18 mouse cellular contexts compared by ENCODE assay signal in the genomic region with DNA sequence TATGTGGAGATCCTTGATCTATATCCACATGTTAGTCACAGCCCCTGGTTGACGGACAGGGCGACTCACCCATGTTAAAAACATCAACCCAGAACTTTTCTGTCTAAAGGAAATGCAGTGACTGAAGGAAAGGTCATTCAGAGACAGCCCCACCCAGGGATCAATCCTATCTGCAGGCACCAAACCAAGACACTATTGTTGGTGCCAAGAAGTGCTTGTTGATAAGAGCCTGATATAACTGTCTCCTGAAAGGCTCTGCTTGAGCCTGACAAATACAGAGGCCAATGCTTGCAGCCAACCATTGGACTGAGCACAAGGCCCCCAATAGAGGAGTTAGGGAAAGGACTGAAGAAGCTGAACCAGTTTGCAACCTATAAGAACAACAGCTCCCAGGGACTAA.
DNase-seq lines count a peak whose midpoint lies in the region; TF ChIP-seq lines count a peak whose summit lies in the region.
"Had no signal": no experiment of that assay in that cellular context is flagged by ENCODE, and none has a peak within 500 bp of the region (broad histone marks: within the 10 kb centered on the region; RNA-seq: fewer than 3 reads in every experiment).

No protein-coding gene starts in this region.

- H3K9me3 ChIP-seq in MEL (replicated peaks; ENCODE audit: insufficient read depth, low read length) = no peaks in the 10 kb centered on the region

- no peak for TF ChIP-seq POLR2A in MEL (IDR thresholded peaks at IDR 0.05; ENCODE audit: control insufficient read depth in 1 of 2, insufficient read depth in 1 of 2, low read depth in 1 of 2, low read length in 2 of 2, poor library complexity in 1 of 2)

- TF ChIP-seq EP300 in MEL (IDR thresholded peaks at IDR 0.05; ENCODE audit: low read depth in 1 of 2, low read length in 2 of 2) = peak; percentile 59 to 75

- H3K27ac ChIP-seq in MEL (ENCODE audit: control insufficient read depth, low read depth, low read length) = no peak overlapping the region

- H3K36me3 ChIP-seq in MEL (ENCODE audit: control insufficient read depth in 1 of 2, insufficient read depth in 2 of 2, low read length in 2 of 2) = no peaks in the 10 kb centered on the region; a peak in 1 of 4 replicates
- H3K36me3 ChIP-seq: G1E had no signal

- no peaks in the 10 kb centered on the region for H3K79me2 ChIP-seq in MEL (ENCODE audit: control insufficient read depth, insufficient read depth, low read length, poor library complexity)

- TF ChIP-seq CTCF in MEL (IDR thresholded peaks at IDR 0.05 in 2 of 3, conservative IDR thresholded peaks at IDR 0.05 in 1 of 3; ENCODE audit: control insufficient read depth in 1 of 3, insufficient read depth in 1 of 3, low read depth in 2 of 3, low read length in 3 of 3, poor library complexity in 1 of 3, severe bottlenecking in 1 of 3) = no peak

- no peak overlapping the region for H3K9ac ChIP-seq in MEL (ENCODE audit: control insufficient read depth, low read depth, low read length, poor library complexity, severe bottlenecking)

- peak; percentile 1 for DNase-seq in adrenal gland, adult 2 months
- DNase-seq in adrenal gland, postnatal 14 days = no peak
- peak; percentile 17 for DNase-seq in MEL (ENCODE audit: low read depth, low spot score)
- no peak for DNase-seq in gastrocnemius, postnatal 25 days
- DNase-seq: adrenal gland, adult 8-10 months; adrenal gland, postnatal 10 days; adrenal gland, postnatal 25 days; adrenal gland, postnatal 36 days; B cell, adult 2 months; cerebellum, adult 11 months; cerebellum, adult 11-12 months; cerebellum, adult 18-20 months; cerebellum, adult 2 months; cerebellum, adult 8-10 months; cerebellum, adult 9-10 months had no signal

- H3K4me3 ChIP-seq in MEL (ENCODE audit: control insufficient read depth in 1 of 2, insufficient read depth in 1 of 2, low read depth in 2 of 2, low read length in 2 of 2) = no peak overlapping the region

- H3K4me1 ChIP-seq in MEL (ENCODE audit: control insufficient read depth in 1 of 2, insufficient read depth in 2 of 2, low read length in 2 of 2) = peaks cover 0 to 3% of the 10 kb centered on the region in 2 experiments; a peak in 1 of 4 replicates

- H3K27me3 ChIP-seq in MEL (ENCODE audit: control insufficient read depth in 1 of 2, insufficient read depth in 2 of 2, low read length in 2 of 2) = no peaks in the 10 kb centered on the region
- H3K27me3 ChIP-seq: CH12.LX, Patski had no signal

- TF ChIP-seq RAD21 in MEL (IDR thresholded peaks at IDR 0.05; ENCODE audit: low read depth, low read length) = no peak

TF ChIP-seq in MEL, 35 proteins besides CTCF, POLR2A, EP300 and RAD21:
- TF ChIP-seq CHD1 (IDR thresholded peaks at IDR 0.05; ENCODE audit: low read depth, low read length) (no peak), GATA1 (IDR thresholded peaks at IDR 0.05; ENCODE audit: low read depth, low read length) (peak; percentile 44; the same call in 1 of the 2 replicates), MEF2A (IDR thresholded peaks at IDR 0.05; ENCODE audit: extremely low read depth, insufficient replicate concordance, low read depth, low read length, poor library complexity, severe bottlenecking) (no peak), RCOR1 (IDR thresholded peaks at IDR 0.05; ENCODE audit: low read depth, low read length) (peak; percentile 97), ZNF384 (IDR thresholded peaks at IDR 0.05; ENCODE audit: low read depth, low read length) (no peak), NELFE (IDR thresholded peaks at IDR 0.05; ENCODE audit: low read depth, low read length) (no peak), SIN3A (IDR thresholded peaks at IDR 0.05; ENCODE audit: low read length) (no peak), TCF12 (IDR thresholded peaks at IDR 0.05; ENCODE audit: low read depth, low read length) (peak; percentile 74), TAL1 (IDR thresholded peaks at IDR 0.05; ENCODE audit: low read length) (no peak), ETS1 (IDR thresholded peaks at IDR 0.05; ENCODE audit: low read depth, low read length) (0 out of 2 replicates have a peak, but pooled peaks have one; percentile 24), POLR2AphosphoS5 (IDR thresholded peaks at IDR 0.05; ENCODE audit: borderline replicate concordance, low read depth, low read length) (no peak)

Comparison
In these comparisons a context has a peak if more than half of its experiments do, and no peak if none do; other contexts are left out.
1. DNase-seq: peak in adrenal gland, adult 2 months (single experiment) and MEL (single experiment); none in adrenal gland, postnatal 14 days (single experiment) and gastrocnemius, postnatal 25 days (single experiment).